Mouse (Mus musculus) stomach, embryonic 15.5 days (tissue): ENCODE data around the gene Rcor1. TPM values are rescaled to one million over a fixed set of nuclear protein-coding genes. Genes with fewer than 3 reads are reported as not detected.
"Not testable (repeated sequence)": the region's sequence is repeated elsewhere in the genome, so short reads cannot be mapped to it uniquely, and the experiment has no call there.

ENCODE experiments used
- ATAC-seq: fragments of 200-750 bp; cut with Nextera tagmentation; 2 replicates; pipeline ENCODE4 v1.8.0; 2017; ENCODE audit warnings: low read depth, moderate number of reproducible peaks, moderate TSS enrichment; ENCODE audit not compliant: insufficient read depth, low FRiP score
- H3K27ac ChIP-seq: fragments of 300-500 bp; sonication (generic); 2 replicates; pipeline ENCODE4 v1.5.1; 2015; ENCODE audit warnings: mild to moderate bottlenecking, inconsistent platforms
- H3K27me3 ChIP-seq: fragments of 300-500 bp; sonication (generic); replicated peaks from 2 replicates; pipeline ENCODE4 v1.6.1; 2015; ENCODE audit warnings: inconsistent platforms
- H3K36me3 ChIP-seq: fragments of 300-500 bp; sonication (generic); 2 replicates; pipeline ENCODE4 v1.6.1; 2015; ENCODE audit warnings: inconsistent platforms
- H3K4me1 ChIP-seq: fragments of 300-500 bp; sonication (generic); 2 replicates; pipeline ENCODE4 v1.6.1; 2015; ENCODE audit warnings: inconsistent platforms
- H3K4me2 ChIP-seq: fragments of 300-500 bp; sonication (generic); 2 replicates; pipeline ENCODE4 v1.6.1; 2015; ENCODE audit warnings: mild to moderate bottlenecking, inconsistent platforms
- H3K4me3 ChIP-seq: fragments of 300-500 bp; sonication (generic); replicated peaks from 2 replicates; pipeline ENCODE4 v1.5.1; 2015; ENCODE audit warnings: inconsistent platforms
- H3K9ac ChIP-seq: fragments of 300-500 bp; sonication (generic); 2 replicates; pipeline ENCODE4 v1.6.1; 2015; ENCODE audit warnings: inconsistent platforms
- H3K9me3 ChIP-seq: fragments of 300-500 bp; sonication (generic); 2 replicates; pipeline ENCODE4 v1.6.1; 2016; ENCODE audit warnings: inconsistent platforms
- WGBS: fragments of 180-500 bp; shearing (Covaris S2); methylation state at CpG from one replicate; pipeline ENCODE4 v1.1.7; 2015; 5-methylcytosine and 5-hydroxymethylcytosine counted together
- polyA plus RNA-seq: library from polyadenylated mRNA; unstranded; fragments of >200 nt; fragmentation: Nextera tagmentation; extraction: Ambion mirVana; gene quantifications from 2 replicates; pipeline ENCODE4 v1.2.1, GENCODE M21; 2015

The Rcor1 gene
- polyA plus RNA-seq, 1 experiment from 2014 or later: 12.3 TPM

DNA sequence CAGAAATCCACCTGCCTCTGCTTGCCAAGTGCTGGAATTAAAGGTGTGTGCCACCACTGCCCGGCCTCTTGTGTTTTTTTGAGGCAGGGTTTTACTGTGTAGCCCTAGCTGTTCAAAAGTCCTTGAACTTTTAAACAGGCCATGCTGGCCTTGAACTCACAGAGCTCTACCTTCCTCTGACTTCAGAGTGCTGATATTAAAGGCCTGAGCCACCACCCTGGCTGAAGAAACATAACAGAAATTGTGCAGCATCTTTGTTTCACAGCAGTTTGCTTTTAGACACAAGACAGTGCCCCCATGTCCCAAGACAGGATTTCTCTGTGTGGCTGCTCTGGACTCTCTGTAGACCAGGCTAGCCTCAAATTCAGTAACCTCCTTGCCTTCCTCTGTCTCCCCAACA lies 3.2 kb downstream of the Rcor1 start:
- Histone ChIP-seq H3K9ac (no peak overlapping the region), H3K4me1 (peaks cover 11% of the 10 kb centered on the region), H3K36me3 (peaks cover 7% of the 10 kb centered on the region; the same call in 1 of the 2 replicates), H3K4me2 (no peak overlapping the region), H3K27ac (no peak overlapping the region), H3K9me3 (no peaks in the 10 kb centered on the region), H3K27me3 (no peaks in the 10 kb centered on the region), H3K4me3 (no peak overlapping the region)
- 84% methylated on average over 1 of the region's 1 CpGs for WGBS
- no peak for ATAC-seq

DNA sequence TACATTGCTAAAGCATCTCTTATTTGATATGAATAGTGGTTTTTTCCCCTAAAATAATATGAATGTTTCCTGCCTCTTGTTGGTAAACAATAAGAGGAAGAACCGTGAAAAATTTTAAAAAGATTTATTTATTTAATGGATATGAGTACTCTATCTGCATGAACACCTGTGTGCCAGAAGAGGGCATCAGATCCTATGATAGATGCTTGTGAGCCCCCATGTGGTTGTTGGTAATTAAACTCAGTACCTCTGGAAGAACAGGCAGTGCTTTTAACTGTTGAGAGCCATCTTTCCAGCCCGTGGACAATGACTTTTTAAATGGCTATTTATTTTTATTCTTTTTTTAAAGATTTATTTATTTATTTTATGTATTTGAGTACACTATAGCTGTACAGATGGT lies 5.7 kb downstream of the Rcor1 start:
- whole genome bisulfite sequencing: 82% methylated on average over 2 of the region's 2 CpGs
- H3K4me2 ChIP-seq: no peak overlapping the region
- no peak overlapping the region for H3K4me3 ChIP-seq

DNA sequence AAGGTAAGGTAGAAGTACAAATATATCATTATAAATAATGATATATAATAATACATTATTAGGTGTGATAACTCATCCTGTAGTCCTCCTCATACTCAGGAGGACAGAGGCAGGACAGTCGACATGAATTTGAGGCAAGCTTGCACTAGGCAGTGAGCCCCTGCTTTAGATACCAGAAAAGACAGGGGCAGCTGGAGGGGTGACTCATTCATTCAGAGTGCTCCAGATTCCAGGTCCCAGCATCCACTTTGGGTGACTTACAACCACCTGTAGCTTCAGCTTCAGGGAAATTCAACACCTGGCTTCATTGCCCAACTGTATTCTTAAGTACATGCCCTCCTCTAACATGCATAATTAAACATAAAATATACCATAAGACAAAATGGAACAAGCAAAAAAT lies 7.7 kb downstream of the Rcor1 start:
- Histone ChIP-seq H3K9me3 (no peaks in the 10 kb centered on the region), H3K4me1 (no peaks in the 10 kb centered on the region), H3K4me2 (no peak overlapping the region), H3K9ac (no peak overlapping the region), H3K4me3 (no peak overlapping the region), H3K27ac (no peak overlapping the region), H3K36me3 (peaks cover 7% of the 10 kb centered on the region; the same call in 1 of the 2 replicates), H3K27me3 (no peaks in the 10 kb centered on the region)
- no peak for ATAC-seq
- WGBS: 84% methylated on average over 1 of the region's 1 CpGs

More for the DNA sequence above, 5.7 kb downstream of the Rcor1 start:
- no peak overlapping the region for H3K9ac ChIP-seq
- H3K4me1 ChIP-seq: peaks cover 5% of the 10 kb centered on the region; the same call in 1 of the 2 replicates
- no peak overlapping the region for H3K27ac ChIP-seq
- ATAC-seq: no peak
- H3K9me3 ChIP-seq: no peaks in the 10 kb centered on the region
- H3K36me3 ChIP-seq: peaks cover 7% of the 10 kb centered on the region; the same call in 1 of the 2 replicates
- no peaks in the 10 kb centered on the region for H3K27me3 ChIP-seq

DNA sequence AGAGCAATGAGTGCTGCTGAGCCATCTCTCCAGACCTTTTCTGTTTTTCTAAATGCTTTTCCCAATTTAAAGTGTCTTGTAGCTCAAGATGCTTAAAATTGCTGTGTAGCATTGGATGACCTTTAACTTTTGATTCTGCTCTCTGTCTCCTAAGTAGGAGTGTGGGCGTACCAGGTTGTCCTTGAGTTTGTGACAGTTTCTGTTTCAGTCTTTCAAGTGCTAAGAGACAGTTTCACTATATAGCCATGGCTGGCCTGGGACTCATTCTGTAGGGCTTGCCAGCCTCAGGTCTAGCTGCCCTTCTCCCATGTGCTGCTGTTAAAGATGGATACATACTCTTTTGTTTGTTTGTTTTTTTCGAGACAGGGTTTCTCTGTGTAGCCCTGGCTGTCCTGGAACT lies 9.1 kb downstream of the Rcor1 start:
- H3K27me3 ChIP-seq: no peaks in the 10 kb centered on the region
- H3K4me1 ChIP-seq: no peaks in the 10 kb centered on the region
- no peak overlapping the region for H3K27ac ChIP-seq
- H3K9ac ChIP-seq: no peak overlapping the region
- WGBS: 83% methylated on average over 2 of the region's 2 CpGs
- ATAC-seq: no peak
- H3K4me2 ChIP-seq: no peak overlapping the region
- peaks cover 6% of the 10 kb centered on the region; the same call in 1 of the 2 replicates for H3K36me3 ChIP-seq
- no peaks in the 10 kb centered on the region for H3K9me3 ChIP-seq
- no peak overlapping the region for H3K4me3 ChIP-seq

DNA sequence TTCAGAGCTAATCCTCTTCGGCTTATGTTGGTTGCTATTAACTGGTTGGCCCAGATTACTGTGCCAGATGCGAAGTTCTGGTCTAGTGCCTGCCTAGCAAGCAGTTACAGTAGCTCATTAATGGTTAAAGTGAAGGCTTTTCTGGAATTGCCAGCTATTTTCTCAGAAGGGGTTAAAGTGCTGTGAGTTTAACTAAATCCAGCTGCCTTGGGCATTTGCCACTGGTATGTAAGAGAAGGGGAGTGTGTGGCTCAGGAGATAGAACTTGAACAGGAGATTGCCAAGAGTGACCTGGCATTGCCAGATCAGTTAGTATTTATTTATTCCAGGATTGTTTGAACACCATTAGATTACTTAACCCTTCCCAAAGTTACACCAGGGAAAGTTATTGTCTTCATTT lies 11.1 kb downstream of the Rcor1 start:
- no peak overlapping the region for H3K9ac ChIP-seq
- no peaks in the 10 kb centered on the region for H3K4me1 ChIP-seq
- H3K4me3 ChIP-seq: no peak overlapping the region
- H3K4me2 ChIP-seq: no peak overlapping the region
- no peaks in the 10 kb centered on the region; the same call in 1 of the 2 replicates for H3K36me3 ChIP-seq
- 89% methylated on average over 2 of the region's 2 CpGs for WGBS
- no peak for ATAC-seq
- H3K9me3 ChIP-seq: no peaks in the 10 kb centered on the region
- no peak overlapping the region for H3K27ac ChIP-seq
- H3K27me3 ChIP-seq: no peaks in the 10 kb centered on the region

DNA sequence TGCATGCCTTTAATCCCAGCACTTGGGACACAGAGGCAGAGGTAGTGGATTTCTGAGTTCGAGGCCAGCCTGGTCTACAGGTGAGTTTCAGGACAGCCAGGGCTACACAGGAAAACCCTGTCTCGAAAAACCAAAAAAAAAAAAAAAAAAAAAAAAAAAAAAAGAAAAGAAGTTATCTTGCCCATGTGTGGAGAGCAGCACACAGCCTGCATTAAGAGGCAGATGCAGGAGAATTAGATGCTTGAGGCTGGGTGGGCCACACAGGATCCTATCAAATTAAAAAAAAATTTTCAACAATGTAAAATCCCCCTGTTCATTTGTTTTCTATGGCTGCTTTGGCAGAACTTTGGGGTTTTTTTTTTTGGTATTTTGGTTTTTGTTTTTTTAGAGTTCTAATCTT lies 24.2 kb downstream of the Rcor1 start:
- H3K4me1 ChIP-seq: no peaks in the 10 kb centered on the region
- no peaks in the 10 kb centered on the region for H3K9me3 ChIP-seq
- H3K27ac ChIP-seq: no peak overlapping the region
- ATAC-seq: no peak
- H3K4me3 ChIP-seq: no peak overlapping the region
- H3K36me3 ChIP-seq: peaks cover 5% of the 10 kb centered on the region
- no peaks in the 10 kb centered on the region for H3K27me3 ChIP-seq
- H3K9ac ChIP-seq: no peak overlapping the region
- no peak overlapping the region for H3K4me2 ChIP-seq
- WGBS: 86% methylated on average over 2 of the region's 2 CpGs

DNA sequence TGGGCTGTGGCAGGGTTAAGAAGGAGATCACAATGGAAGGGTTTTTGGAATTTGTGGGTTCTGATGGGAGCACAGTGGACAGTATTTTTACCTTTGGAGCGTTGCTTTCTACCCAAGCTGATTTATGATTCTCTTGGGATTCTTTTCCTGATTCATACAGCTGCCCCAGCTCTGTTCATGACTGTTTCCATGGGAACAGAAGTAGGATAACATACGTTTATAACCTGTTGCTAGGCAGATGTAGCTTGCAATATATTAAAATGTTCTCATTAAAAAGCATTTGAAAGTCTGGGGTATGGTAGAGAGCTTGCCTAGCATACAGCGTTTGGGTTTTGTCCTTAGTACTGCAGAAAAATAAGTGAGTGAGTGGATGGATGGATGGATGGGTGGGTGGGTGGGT lies 25.1 kb downstream of the Rcor1 start:
- Histone ChIP-seq H3K4me2 (no peak overlapping the region), H3K4me1 (no peaks in the 10 kb centered on the region), H3K4me3 (no peak overlapping the region), H3K27me3 (no peaks in the 10 kb centered on the region), H3K36me3 (peaks cover 3% of the 10 kb centered on the region), H3K9me3 (no peaks in the 10 kb centered on the region), H3K27ac (no peak overlapping the region), H3K9ac (no peak overlapping the region)
- no peak for ATAC-seq
- 77% methylated on average over 3 of the region's 3 CpGs for WGBS

DNA sequence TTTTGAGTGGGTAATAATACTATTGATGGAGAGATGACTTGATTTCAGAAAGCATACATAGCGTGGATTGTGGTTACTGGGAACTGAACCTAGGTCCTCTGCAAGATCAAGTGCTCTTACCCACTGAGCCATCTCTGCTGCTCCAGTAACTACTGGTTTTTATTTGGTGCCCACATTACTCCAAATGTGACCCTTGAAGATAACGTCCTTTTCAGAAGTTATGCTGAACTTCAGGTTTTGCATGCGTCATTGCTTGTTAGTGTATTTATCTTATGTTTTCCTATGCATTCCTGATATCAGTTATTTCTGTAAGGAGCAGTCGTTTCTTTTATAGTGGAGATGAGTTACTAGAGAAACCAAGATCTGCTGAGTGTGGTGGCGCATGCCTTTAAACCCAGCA lies 26.2 kb downstream of the Rcor1 start:
- no peaks in the 10 kb centered on the region for H3K4me1 ChIP-seq
- no peaks in the 10 kb centered on the region for H3K36me3 ChIP-seq
- H3K4me2 ChIP-seq: no peak overlapping the region
- no peaks in the 10 kb centered on the region for H3K27me3 ChIP-seq
- no peak overlapping the region for H3K9ac ChIP-seq
- no peaks in the 10 kb centered on the region for H3K9me3 ChIP-seq
- no peak overlapping the region for H3K27ac ChIP-seq
- ATAC-seq: no peak
- 84% methylated on average over 5 of the region's 5 CpGs for WGBS
- H3K4me3 ChIP-seq: no peak overlapping the region

DNA sequence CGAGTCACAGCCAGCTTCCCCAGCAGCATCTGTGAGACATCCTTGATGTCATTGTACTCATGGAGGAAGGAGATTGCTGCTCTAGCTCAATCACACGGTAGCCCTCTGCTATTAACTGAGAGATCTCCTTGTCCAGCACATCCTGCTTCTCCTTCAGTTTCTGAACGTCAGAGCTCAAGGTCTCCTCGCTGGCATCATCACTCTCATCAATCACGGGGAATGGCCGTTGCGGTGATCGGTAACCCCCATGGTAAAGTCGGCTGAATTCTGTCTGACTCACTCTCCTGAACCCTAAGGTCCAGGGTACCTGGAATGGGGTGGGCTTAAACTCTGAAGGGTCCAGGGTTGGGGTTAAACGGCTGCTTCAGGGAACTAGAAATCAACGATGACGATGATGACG lies 28.7 kb downstream of the Rcor1 start:
- no peak overlapping the region for H3K4me3 ChIP-seq
- no peaks in the 10 kb centered on the region for H3K4me1 ChIP-seq
- 0 out of 2 replicates have a peak, but pooled peaks cover 4% of the 10 kb centered on the region for H3K36me3 ChIP-seq
- no peaks in the 10 kb centered on the region for H3K27me3 ChIP-seq
- no peaks in the 10 kb centered on the region for H3K9me3 ChIP-seq
- no peak overlapping the region for H3K9ac ChIP-seq
- WGBS: 84% methylated on average over 13 of the region's 13 CpGs
- no peak overlapping the region for H3K27ac ChIP-seq
- no peak overlapping the region for H3K4me2 ChIP-seq
- no peak for ATAC-seq

DNA sequence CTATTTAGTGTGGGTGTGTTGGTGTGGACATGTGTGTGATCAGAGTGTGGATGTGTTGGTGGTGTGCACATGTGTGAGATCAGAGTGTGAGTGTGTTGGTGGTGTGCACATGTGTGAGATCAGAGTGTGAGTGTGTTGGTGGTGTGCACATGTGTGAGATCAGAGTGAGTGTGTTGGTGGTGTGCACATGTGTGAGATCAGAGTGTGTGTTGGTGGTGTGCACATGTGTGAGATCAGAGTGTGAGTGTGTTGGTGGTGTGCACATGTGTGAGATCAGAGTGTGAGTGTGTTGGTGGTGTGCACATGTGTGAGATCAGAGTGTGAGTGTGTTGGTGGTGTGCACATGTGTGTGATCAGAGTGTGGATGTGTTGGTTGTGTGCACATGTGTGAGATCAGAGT lies 30.1 kb downstream of the Rcor1 start:
- H3K9ac ChIP-seq, H3K9me3 ChIP-seq, ATAC-seq, H3K4me1 ChIP-seq, H3K36me3 ChIP-seq, H3K4me2 ChIP-seq, H3K4me3 ChIP-seq, H3K27ac ChIP-seq, H3K27me3 ChIP-seq: not testable (repeated sequence)

DNA sequence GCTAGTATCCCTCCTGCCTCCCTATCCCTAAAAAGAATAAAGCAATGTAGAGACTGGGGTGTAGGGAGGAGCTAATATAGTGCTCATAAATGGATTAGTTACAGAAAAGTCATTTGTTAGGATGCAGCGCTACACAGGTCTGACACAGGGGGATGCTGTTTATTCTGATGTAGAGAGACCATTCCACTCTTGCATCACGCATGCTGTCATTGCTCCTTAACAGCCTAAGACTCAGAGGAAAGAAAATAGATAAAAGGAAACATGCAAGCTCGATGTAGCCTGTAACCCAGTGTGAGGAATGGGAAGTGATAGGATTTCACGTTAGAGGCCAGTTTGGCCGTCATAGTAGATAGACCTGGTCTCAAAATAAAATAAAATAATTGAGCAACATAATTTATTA lies 31.9 kb downstream of the Rcor1 start:
- ATAC-seq: no peak
- Histone ChIP-seq H3K9me3 (no peaks in the 10 kb centered on the region), H3K27me3 (no peaks in the 10 kb centered on the region), H3K4me2 (no peak overlapping the region), H3K4me1 (no peaks in the 10 kb centered on the region), H3K4me3 (no peak overlapping the region), H3K27ac (no peak overlapping the region), H3K36me3 (0 out of 2 replicates have a peak, but pooled peaks cover 4% of the 10 kb centered on the region), H3K9ac (no peak overlapping the region)
- 76% methylated on average over 5 of the region's 5 CpGs for WGBS

DNA sequence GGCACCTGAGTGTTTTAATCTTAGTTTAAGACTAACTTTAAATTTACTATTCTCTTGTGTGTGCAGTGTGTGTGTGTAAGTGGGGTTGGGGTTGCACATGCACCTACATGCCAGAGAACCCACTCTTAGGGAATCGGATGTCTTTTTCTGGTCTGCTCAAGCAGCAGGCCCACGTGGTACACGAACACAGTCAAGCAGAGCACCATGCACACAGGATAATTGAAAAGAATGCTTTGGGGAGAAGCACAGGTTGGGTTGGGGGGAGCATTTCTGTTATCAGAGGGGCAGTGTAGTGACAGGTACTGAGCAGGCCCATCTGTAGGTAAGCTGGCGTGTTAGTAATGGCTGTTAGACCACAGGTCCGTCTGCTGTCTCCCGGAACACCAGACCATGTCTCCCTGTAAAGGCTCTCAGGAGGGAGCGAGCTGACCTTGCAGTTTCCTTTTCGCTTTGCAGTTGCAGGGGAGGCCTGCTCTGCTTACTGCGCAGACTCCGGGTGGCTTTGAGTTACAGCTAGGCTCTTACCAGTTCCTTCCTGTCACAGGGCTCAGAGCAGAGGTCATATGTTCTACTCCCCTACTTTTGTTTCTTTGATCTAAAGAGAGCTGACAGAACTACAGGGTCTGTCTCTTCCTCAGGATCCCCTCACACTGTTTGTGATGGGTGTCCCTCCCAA lies 32.5 kb downstream of the Rcor1 start:
- H3K9ac ChIP-seq: no peak overlapping the region
- H3K4me3 ChIP-seq: no peak overlapping the region
- H3K4me1 ChIP-seq: 0 out of 2 replicates have a peak, but pooled peaks cover 3% of the 10 kb centered on the region
- WGBS: 77% methylated on average over 10 of the region's 10 CpGs
- H3K4me2 ChIP-seq: no peak overlapping the region
- peak overlapping the region; percentile 3; the same call in 1 of the 2 replicates for H3K27ac ChIP-seq
- ATAC-seq: no peak
- H3K27me3 ChIP-seq: no peaks in the 10 kb centered on the region
- no peaks in the 10 kb centered on the region for H3K9me3 ChIP-seq
- H3K36me3 ChIP-seq: 0 out of 2 replicates have a peak, but pooled peaks cover 4% of the 10 kb centered on the region
